In the genomic region with DNA sequence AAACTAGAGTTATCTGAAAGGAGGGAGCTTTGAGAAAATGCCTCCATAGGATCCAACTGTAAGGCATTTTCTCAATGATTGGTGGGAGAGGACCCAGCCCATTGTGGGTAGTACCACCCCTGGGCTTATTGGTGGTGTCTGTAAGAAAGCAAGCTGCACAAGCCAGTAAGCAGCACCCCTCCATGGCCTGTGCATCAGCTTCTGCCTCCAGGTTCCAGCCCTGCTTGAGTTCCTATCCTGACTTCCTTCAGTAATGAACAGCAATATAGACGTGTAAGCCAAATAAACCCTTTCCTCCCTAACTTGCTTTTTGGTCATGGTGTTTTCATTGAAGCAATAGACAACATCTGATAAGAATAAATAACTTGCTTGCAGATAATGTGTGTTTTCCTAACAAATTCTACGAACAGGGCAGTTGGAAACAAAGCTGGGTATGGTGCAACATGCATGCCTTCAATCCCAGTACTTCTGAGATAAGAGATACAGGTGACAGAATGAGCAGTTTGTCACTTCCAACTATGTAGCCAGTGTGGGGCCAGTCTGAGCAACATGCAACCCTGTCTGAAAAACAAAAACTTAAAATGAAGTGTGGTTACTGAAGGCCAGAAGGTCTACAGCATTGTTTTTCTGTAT, we compare ENCODE assay signal across 8 mouse cellular contexts. TPM values are rescaled to one million over a fixed set of nuclear protein-coding genes. Genes with fewer than 3 reads are reported as not detected.
A peak's percentile ranks its signal among the peaks of the same experiment; 100 is the strongest.
DNase-seq lines count a peak whose midpoint lies in the region; ATAC-seq lines count a peak whose summit lies in the region.

No protein-coding gene starts in this region.

- H3K27me3 ChIP-seq in kidney, embryonic 15.5 days = no peaks in the 10 kb centered on the region
- no peaks in the 10 kb centered on the region for H3K27me3 ChIP-seq in hindbrain, embryonic 16.5 days (replicated peaks; ENCODE audit: control insufficient read depth, insufficient read depth, low read length)
- H3K27me3 ChIP-seq in midbrain, embryonic 16.5 days (ENCODE audit: control insufficient read depth, insufficient read depth, low read depth, low read length) = no peaks in the 10 kb centered on the region

- H3K4me1 ChIP-seq in kidney, embryonic 15.5 days = peaks cover 26% of the 10 kb centered on the region
- no peaks in the 10 kb centered on the region; the same call in 1 of the 2 replicates for H3K4me1 ChIP-seq in brown adipose tissue, adult 24 weeks (ENCODE audit: control insufficient read depth, insufficient read depth, insufficient read length, low read length)
- H3K4me1 ChIP-seq in hindbrain, embryonic 16.5 days (ENCODE audit: control insufficient read depth, insufficient read depth, low read depth, low read length) = peaks cover 21% of the 10 kb centered on the region
- peaks cover 28% of the 10 kb centered on the region for H3K4me1 ChIP-seq in midbrain, embryonic 16.5 days (ENCODE audit: control insufficient read depth, insufficient read depth, low read length)

- peak overlapping the region; percentile 96 for H3K4me3 ChIP-seq in kidney, embryonic 15.5 days (replicated peaks)
- H3K4me3 ChIP-seq in brown adipose tissue, adult 24 weeks (ENCODE audit: insufficient read depth, low read depth, low read length) = peak overlapping the region; percentile 75
- peak overlapping the region; percentile 98 for H3K4me3 ChIP-seq in hindbrain, embryonic 16.5 days (ENCODE audit: low read length)
- peak overlapping the region; percentile 96 for H3K4me3 ChIP-seq in midbrain, embryonic 16.5 days (ENCODE audit: low read depth, low read length)

- H3K4me2 ChIP-seq in kidney, embryonic 15.5 days = peak overlapping the region; percentile 68
- H3K4me2 ChIP-seq in hindbrain, embryonic 16.5 days (ENCODE audit: low read length) = peak overlapping the region; percentile 89
- peak overlapping the region; percentile 86 for H3K4me2 ChIP-seq in midbrain, embryonic 16.5 days (ENCODE audit: low read length)

- H3K9me3 ChIP-seq in kidney, embryonic 15.5 days (replicated peaks) = no peaks in the 10 kb centered on the region
- H3K9me3 ChIP-seq in hindbrain, embryonic 16.5 days (ENCODE audit: control insufficient read depth, low read length) = no peaks in the 10 kb centered on the region
- no peaks in the 10 kb centered on the region for H3K9me3 ChIP-seq in midbrain, embryonic 16.5 days (replicated peaks; ENCODE audit: control insufficient read depth, low read length, poor library complexity, severe bottlenecking)

- H3K9ac ChIP-seq in kidney, embryonic 15.5 days = peak overlapping the region; percentile 62
- H3K9ac ChIP-seq in hindbrain, embryonic 16.5 days (ENCODE audit: low read depth, low read length) = peak overlapping the region; percentile 78
- peak overlapping the region; percentile 76 for H3K9ac ChIP-seq in midbrain, embryonic 16.5 days (ENCODE audit: low read depth, low read length)

- H3K27ac ChIP-seq in kidney, embryonic 15.5 days = peak overlapping the region; percentile 94
- peak overlapping the region; percentile 94 for H3K27ac ChIP-seq in brown adipose tissue, adult 24 weeks (replicated peaks; ENCODE audit: low read depth, low read length)
- peak overlapping the region; percentile 81 for H3K27ac ChIP-seq in hindbrain, embryonic 16.5 days (ENCODE audit: low read depth, low read length)
- peak overlapping the region; percentile 77 for H3K27ac ChIP-seq in midbrain, embryonic 16.5 days (ENCODE audit: low read length)

- peak; percentile 15 for ATAC-seq in kidney, embryonic 15.5 days (replicated peaks; ENCODE audit: low FRiP score)
- no peak for ATAC-seq in hindbrain, embryonic 16.5 days
- peak; percentile 12; the same call in 1 of the 2 replicates for ATAC-seq in midbrain, embryonic 16.5 days
- ATAC-seq in inflammation-experienced regulatory T-cells, adult 6 months = no peak

- H3K36me3 ChIP-seq in kidney, embryonic 15.5 days = peaks cover 16% of the 10 kb centered on the region
- H3K36me3 ChIP-seq in hindbrain, embryonic 16.5 days (ENCODE audit: control insufficient read depth, insufficient read depth, low read length) = no peaks in the 10 kb centered on the region; the same call in none of the 2 replicates
- H3K36me3 ChIP-seq in midbrain, embryonic 16.5 days (ENCODE audit: control insufficient read depth, insufficient read depth, low read length) = peaks cover 3% of the 10 kb centered on the region; the same call in 1 of the 2 replicates

- 32% methylated on average over 2 of the region's 2 CpGs for WGBS in kidney, embryonic 15.5 days
- 32% methylated on average over 2 of the region's 2 CpGs for WGBS in hindbrain, embryonic 16.5 days
- 40% methylated on average over 2 of the region's 2 CpGs for WGBS in midbrain, embryonic 16.5 days

- DNase-seq in kidney, postnatal 36 days = no peak
- no peak for DNase-seq in adrenal gland, adult 2 months
- DNase-seq in Muller cell, postnatal 12 days (ENCODE audit: inconsistent ontology term) = no peak

RNA-seq across cellular contexts. Expression of gene Nap1l4, which starts 0.8 kb away (rescaled TPM):
- polyA plus RNA-seq in kidney, embryonic 15.5 days (2015; fragmentation: Nextera tagmentation; extraction: Ambion mirVana) = 276 and 287 TPM in 2 replicates
- polyA plus RNA-seq in brown adipose tissue, adult 24 weeks (2012; ENCODE audit: insufficient read depth, insufficient read length, missing spikeins) = 119 and 172 TPM in 2 replicates
- polyA plus RNA-seq in hindbrain, embryonic 16.5 days (2015; fragmentation: Nextera tagmentation; extraction: Ambion mirVana) = 323 and 328 TPM in 2 replicates
- 327 and 338 TPM in 2 replicates for polyA plus RNA-seq in midbrain, embryonic 16.5 days (2015; fragmentation: Nextera tagmentation; extraction: Ambion mirVana)
- total RNA-seq in adrenal gland, adult 2 months (2021) = 100 to 1,000 TPM; 149 to 217 TPM
- polyA plus RNA-seq in adrenal gland, adult 2 months (2012; rRNA removed) = 35.0 and 40.0 TPM in 2 replicates
- 100 to 1,000 TPM; 258 to 310 (median 262) TPM for polyA plus RNA-seq in inflammation-experienced regulatory T-cells, adult 6 months (2017; shearing (Covaris generic))

RNA-seq across cellular contexts. Expression of gene Phlda2, which starts 46.8 kb away (rescaled TPM):
- polyA plus RNA-seq in kidney, embryonic 15.5 days (2015; fragmentation: Nextera tagmentation; extraction: Ambion mirVana) = 8.4 and 10.8 TPM in 2 replicates
- polyA plus RNA-seq in brown adipose tissue, adult 24 weeks (2012; ENCODE audit: insufficient read depth, insufficient read length, missing spikeins) = not detected in 2 replicates
- polyA plus RNA-seq in hindbrain, embryonic 16.5 days (2015; fragmentation: Nextera tagmentation; extraction: Ambion mirVana) = 0.56 and 0.57 TPM in 2 replicates
- 0.93 TPM in 1 of 2 replicates, not detected in the other for polyA plus RNA-seq in midbrain, embryonic 16.5 days (2015; fragmentation: Nextera tagmentation; extraction: Ambion mirVana)
- under 1 TPM; 0.40 to 0.55 TPM for total RNA-seq in adrenal gland, adult 2 months (2021)
- 3.5 and 4.2 TPM in 2 replicates for polyA plus RNA-seq in adrenal gland, adult 2 months (2012; rRNA removed)
- polyA plus RNA-seq in inflammation-experienced regulatory T-cells, adult 6 months (2017; shearing (Covaris generic)) = not detected

RNA-seq across cellular contexts. Expression of gene Cars, which starts 50.2 kb away (rescaled TPM):
- 62.3 and 62.9 TPM in 2 replicates for polyA plus RNA-seq in kidney, embryonic 15.5 days (2015; fragmentation: Nextera tagmentation; extraction: Ambion mirVana)
- 15.3 and 38.5 TPM in 2 replicates for polyA plus RNA-seq in brown adipose tissue, adult 24 weeks (2012; ENCODE audit: insufficient read depth, insufficient read length, missing spikeins)
- polyA plus RNA-seq in hindbrain, embryonic 16.5 days (2015; fragmentation: Nextera tagmentation; extraction: Ambion mirVana) = 71.6 and 73.9 TPM in 2 replicates
- 70.5 and 78.6 TPM in 2 replicates for polyA plus RNA-seq in midbrain, embryonic 16.5 days (2015; fragmentation: Nextera tagmentation; extraction: Ambion mirVana)
- 10 to 100 TPM; 42.9 to 51.3 TPM for total RNA-seq in adrenal gland, adult 2 months (2021)
- polyA plus RNA-seq in adrenal gland, adult 2 months (2012; rRNA removed) = 9.4 and 10.5 TPM in 2 replicates
- polyA plus RNA-seq in inflammation-experienced regulatory T-cells, adult 6 months (2017; shearing (Covaris generic)) = 10 to 100 TPM; 29.9 to 40.2 (median 31.2) TPM

Comparison
In these comparisons a context has a peak if more than half of its experiments do, and no peak if none do; other contexts are left out.
1. ATAC-seq: peak in kidney, embryonic 15.5 days (single experiment) and midbrain, embryonic 16.5 days (single experiment); none in hindbrain, embryonic 16.5 days (single experiment) and inflammation-experienced regulatory T-cells, adult 6 months (single experiment).
2. Peak in every context shown above with its lines, with median percentiles within 50 percentile points of each other: H3K27ac ChIP-seq, H3K4me2 ChIP-seq, H3K4me3 ChIP-seq and H3K9ac ChIP-seq.